Mouse (Mus musculus): Measurements from ENCODE around the gene Chd2.

- no peak for TF ChIP-seq CTCF (IDR thresholded peaks at IDR 0.05; ENCODE audit: low read depth, low read length)
- TF ChIP-seq TAL1 (conservative IDR thresholded peaks at IDR 0.05; ENCODE audit: low read depth, low read length) = no peak
- TF ChIP-seq GATA1 (IDR thresholded peaks at IDR 0.05; ENCODE audit: borderline replicate concordance, low read length) = no peak
- no peak for TF ChIP-seq POLR2AphosphoS5 (IDR thresholded peaks at IDR 0.05; ENCODE audit: insufficient replicate concordance, low read depth, low read length)
Measured at GRCm38 (mm10) chr7:73423236-73423635, 118.4 kb downstream of the Chd2 start.

All from G1E (cell line).